Mouse (Mus musculus): Measurements from ENCODE around the gene Opn5.

Opn5 gene

GRCm38 (mm10) chr17:42611295-42611694 is at the start of gene Opn5:
Gene Opn5 (minus strand): TSS chr17:42611395.
- in situ Hi-C loops (cut with MboI, MseI): loop anchor here (25.0 kb wide), 1 partner anchor 1774 kb away; no protein-coding TSS in a partner anchor

DNA sequence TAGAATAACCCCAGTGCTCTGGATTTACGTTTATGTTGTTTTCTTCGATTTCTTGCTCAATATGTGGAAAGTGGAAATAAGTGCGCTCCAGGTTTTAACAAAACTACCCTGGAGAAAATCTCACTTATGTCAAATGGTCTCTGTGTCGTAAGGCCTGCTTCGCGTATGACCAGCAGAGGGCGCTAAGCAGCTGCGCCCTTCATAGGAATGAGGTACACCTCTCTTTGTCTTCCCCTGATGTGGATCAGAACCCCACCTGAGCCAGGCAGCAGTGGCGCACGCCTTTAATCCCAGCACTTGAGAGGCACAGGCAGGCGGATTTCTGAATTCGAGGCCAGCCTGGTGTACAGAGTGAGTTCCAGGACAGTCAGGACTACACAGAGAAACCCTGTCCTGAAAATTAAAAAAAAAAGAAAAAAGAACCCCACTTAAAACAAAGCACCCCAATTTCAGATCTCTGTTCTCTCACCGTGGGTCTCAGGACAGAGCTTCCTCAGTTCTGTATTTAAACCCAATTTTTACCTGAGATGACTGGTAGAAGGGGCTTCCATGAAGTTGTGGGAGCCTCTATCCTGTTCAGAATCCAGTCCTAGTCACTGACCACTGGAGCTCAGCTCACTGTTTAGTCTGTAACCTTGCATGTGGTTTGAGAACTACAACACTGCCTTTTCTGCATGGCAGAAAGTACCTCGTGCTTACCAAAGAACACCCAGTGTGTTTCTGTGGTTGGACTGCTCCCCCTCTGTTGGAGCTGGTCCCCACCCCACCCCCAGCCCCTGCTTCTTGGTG is 47.6 kb upstream of the Opn5 start:
- in situ Hi-C loops (cut with MboI, MseI): loop anchor here (25.0 kb wide), 1 partner anchor 278 kb away; no protein-coding TSS in a partner anchor

DNA sequence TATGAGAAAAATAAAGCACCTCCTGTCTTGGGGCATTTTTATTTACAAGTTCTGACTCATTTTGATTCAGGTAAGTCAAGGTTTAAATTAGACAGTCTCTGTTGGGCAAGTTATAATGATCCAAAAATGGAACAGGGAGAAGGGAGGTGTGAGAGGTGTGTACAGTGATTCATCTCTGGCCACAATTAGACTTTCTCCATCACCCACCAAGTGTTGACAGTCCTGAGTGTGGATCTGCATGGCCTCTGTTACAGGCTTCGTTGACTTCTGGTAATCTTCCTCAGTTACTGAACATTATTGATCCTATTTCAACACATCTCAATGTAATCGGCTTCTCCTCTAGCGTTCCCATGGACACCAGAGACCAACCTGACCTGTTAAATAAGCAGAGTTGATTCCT is 32.2 kb upstream of the Opn5 start:
- in situ Hi-C loops (cut with MboI, MseI): no loop called here

GRCm38 (mm10) chr17:42630206-42630605 is 19.0 kb upstream of the Opn5 start:
- in situ Hi-C loops (cut with MboI, MseI): no loop called here

GRCm38 (mm10) chr17:42613043-42613737 is 2.0 kb upstream of the Opn5 start:
- in situ Hi-C loops (cut with MboI, MseI): loop anchor here (25.0 kb wide), 1 partner anchor 1776 kb away; no protein-coding TSS in a partner anchor

- in situ Hi-C loops (cut with MboI, MseI): loop anchor here (25.0 kb wide), 1 partner anchor 1771 kb away; no protein-coding TSS in a partner anchor
These were observed 2.9 kb downstream of the Opn5 start for GRCm38 (mm10) chr17:42608270-42608669.

- in situ Hi-C loops (cut with MboI, MseI): loop anchor here (25.0 kb wide), 1 partner anchor 1766 kb away; no protein-coding TSS in a partner anchor
These were observed 8.1 kb downstream of the Opn5 start for GRCm38 (mm10) chr17:42602829-42603784.

DNA sequence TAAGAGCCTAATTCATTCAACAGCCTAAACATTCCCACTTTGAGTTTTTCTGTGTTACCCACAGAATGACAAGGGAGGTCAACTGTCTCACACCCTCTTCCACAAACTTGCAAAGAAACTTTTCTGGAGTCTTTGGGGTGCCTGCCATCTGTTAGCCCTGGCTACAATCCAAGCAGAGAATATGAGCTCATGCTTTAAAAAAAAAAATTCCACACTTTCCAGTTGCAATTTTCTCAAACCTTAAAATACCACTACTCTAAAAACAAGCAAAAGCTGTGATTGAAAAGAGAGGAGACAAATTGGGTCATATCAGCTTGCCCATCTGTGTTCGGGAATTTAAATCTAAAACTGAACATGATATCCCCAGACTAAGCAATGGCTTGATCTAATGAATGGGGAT is 24.7 kb downstream of the Opn5 start:
- in situ Hi-C loops (cut with MboI, MseI): no loop called here

DNA sequence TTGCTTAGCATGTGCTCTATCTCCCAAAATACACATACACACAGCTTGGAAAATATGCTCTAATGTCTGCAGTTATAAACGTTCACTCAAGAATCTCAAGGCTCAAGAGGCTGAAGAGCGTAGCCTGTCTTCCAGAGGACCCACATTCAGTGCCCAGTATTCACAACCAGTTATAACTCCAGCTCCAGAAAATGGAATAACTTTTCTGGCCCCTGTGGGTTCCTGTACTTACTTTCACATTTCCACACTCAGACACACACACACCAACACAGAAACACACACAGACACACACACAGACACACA is 28.2 kb downstream of the Opn5 start:
- in situ Hi-C loops (cut with MboI, MseI): no loop called here

DNA sequence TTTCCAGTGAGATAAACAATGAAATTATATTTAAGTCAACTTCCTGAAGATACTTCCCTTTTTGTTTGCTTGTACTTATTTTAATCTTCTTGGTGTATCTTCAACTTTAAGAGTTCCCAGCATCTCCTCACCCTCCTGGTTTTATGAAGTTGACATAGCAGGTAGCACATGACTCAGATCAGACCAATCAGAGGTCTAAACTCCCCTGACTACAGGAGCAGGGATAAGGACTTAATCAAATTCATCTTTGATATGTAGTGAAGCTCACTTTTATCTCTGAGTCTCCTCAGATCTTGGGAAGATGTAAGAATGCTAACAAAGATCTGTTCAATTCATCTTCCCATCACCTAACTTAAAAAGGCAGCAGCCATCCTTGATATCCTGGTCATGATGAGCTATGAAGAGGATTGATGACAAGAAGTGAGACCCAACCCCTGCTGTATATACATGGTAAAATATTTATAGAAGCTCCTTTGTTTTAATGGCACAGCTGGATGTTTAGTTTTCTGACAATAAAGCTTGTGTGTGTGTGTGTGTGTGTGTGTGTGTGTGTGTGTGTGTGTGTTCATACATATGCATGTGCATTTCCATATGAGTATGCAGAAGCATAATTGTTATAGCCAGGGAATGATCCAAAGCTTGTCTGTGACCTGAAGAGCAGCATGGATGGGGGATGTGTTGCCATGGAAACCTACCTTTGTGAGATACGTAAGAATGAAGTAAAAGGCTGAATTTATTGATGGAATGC is 28.7 kb downstream of the Opn5 start:
- in situ Hi-C loops (cut with MboI, MseI): no loop called here

DNA sequence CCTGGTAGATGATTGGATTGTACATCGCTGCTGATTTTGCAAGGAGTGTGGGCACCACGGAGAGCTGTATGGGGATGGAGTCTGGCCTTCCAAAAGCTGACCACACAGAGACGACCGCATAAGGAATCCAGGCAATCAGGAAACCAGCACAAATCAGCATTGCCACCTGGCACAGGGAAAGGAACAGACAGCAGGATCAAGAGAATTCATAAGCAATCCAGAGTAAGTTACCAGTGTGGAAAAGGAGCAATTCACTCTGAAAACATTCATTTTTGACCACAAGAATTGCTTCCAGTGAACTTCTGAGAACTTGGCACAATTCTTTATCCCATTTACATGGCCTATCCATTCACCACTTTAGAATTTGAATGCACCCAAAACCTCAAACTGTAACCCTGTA is 30.6 kb downstream of the Opn5 start:
- in situ Hi-C loops (cut with MboI, MseI): no loop called here

GRCm38 (mm10) chr17:42580196-42580595 is 31.0 kb downstream of the Opn5 start:
- in situ Hi-C loops (cut with MboI, MseI): no loop called here

GRCm38 (mm10) chr17:42576671-42577168 is 34.5 kb downstream of the Opn5 start:
- in situ Hi-C loops (cut with MboI, MseI): no loop called here

DNA sequence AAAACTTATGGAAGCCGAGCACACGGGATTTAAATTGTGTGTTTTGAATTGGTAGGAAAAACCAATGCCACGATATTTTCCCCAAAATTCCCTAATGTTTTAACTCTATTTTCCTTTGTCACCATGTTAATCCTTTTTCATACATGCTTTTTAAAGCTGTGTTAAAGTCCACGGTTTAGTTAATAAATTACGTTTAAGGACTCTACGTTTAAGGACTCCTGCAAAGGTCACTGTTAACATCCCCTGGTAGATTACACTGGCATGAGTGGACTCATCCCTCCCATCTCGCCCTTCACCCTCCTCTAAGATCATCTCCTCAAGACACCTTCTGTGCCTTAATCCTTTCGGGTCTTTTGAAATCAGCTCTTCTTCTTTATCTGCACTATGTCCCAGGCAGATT is 37.4 kb downstream of the Opn5 start:
- in situ Hi-C loops (cut with MboI, MseI): no loop called here

GRCm38 (mm10) chr17:42549578-42549977 is 61.6 kb downstream of the Opn5 start:
- in situ Hi-C loops (cut with MboI, MseI): no loop called here

GRCm38 (mm10) chr17:42530147-42530546 is 81.0 kb downstream of the Opn5 start:
- in situ Hi-C loops (cut with MboI, MseI): no loop called here

DNA sequence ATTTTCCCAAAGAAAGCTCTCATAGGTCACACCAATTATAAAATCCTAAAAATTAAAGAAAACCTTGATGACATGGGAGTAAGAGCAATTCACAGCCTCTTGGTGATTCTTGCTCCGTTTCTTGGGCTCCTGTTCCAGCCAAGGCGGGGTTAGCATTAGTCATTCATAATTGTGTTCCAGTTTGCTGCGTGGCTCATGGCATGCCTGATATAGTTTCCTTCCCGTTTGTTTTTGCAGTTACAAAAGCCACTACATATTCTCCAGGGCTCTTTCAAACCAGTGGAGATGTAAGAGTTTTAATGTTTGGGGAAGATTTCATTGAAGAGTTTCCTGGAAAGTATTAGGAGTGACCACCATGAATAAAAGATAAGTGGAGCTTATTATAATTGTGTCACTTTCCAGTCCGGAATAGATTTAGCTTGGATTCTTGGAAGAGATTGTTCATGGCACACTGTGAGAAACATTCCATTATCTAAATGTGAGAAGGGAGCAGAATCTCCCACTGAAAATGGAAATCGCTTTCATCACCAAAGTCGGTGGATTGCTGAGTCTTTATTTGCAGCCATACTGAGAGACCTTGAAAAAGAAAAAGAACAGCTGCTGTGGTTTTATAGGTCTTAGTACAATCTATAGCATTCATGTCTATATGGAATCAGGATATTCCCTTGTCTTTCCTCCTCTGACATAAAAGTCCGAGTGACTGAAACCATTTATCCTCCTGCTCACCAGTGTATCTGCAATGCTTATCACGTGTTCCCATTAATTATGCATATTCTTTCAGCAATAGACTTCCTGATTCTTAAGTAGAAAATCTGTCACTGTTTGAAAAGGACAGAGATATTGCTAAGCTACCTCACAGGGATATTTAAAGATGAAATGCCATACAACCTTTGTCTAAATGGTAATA is 101.6 kb downstream of the Opn5 start:
- in situ Hi-C loops (cut with MboI, MseI): no loop called here

Data from T-helper 2 cell (primary cell).